Mouse (Mus musculus) kidney, adult 2 months (tissue): ENCODE measurements around the gene Onecut1.

Experiments used
- CTCF ChIP-seq: fragments of 200-500 bp; conservative IDR thresholded peaks from 2 replicates; pipeline ENCODE4 v1.5.1; 2011; ENCODE audit warnings: low read depth, mild to moderate bottlenecking, control low read depth, low read length, moderate library complexity, mixed read lengths; ENCODE audit not compliant: insufficient read depth, insufficient read length
- POLR2A ChIP-seq: fragments of 200-500 bp; IDR thresholded peaks from one replicate; pipeline ENCODE4 v1.6.1; 2011; ENCODE audit warnings: low read depth, low read length, control low read depth

DNA sequence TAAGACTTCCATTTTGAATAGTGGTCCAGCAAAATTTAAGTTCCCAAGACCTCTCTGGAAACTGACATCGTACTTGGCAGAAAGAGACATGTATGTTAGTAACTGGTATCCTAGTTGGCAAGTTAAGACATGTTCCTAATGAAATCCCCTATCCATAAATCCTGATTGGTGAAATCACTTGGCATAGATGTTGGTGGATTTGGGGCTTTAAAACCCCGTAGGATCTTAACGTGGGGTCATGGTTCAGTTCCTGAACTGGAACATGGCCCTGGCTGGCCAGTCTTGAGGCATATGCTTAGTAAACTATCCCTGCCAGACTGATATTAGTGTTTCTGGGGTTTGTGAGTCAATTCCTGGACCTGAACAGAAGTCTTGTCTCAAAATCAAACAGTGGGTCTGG, 76.0 kb downstream of the Onecut1 start:
- TF ChIP-seq POLR2A: no peak
- no peak for TF ChIP-seq CTCF
